Mouse (Mus musculus) cerebellum, adult 18-20 months (tissue): ENCODE data around the gene Cnr2.

Experiments
- DNase-seq, 2 experiments: peaks; one replicate each; pipeline ENCODE4 v3.0.0; 2021

The Cnr2 gene

DNA sequence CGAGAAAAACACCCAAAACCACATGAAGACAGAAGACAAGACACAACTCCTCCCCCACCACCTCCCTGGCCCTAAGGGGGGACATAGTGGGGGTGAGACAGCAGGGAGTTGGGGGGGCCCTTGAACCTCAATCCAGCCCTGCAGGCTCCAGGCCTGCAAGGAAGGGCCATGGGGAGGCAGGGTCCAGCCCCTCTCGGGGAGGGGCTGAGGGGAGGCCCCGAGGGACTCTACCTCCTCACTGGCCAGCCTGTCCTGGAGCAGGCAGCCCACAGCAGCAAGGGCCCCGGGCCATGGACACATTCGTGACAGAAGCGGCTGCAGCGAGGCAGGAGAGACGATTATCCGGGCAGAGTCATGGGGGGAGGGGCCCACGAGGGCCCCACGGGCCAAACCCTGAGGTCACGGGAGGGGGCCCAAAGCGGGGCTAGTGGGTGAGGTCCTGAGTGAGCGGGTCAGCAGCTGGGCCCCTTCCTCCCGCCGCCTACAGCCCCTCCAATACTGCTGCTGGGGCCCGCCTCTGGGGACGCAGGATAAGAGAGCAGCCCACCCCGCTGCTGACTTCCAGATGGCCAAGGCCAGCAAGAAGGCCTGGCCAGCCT lies 73.2 kb downstream of the Cnr2 start:
- DNase-seq: no peak

DNA sequence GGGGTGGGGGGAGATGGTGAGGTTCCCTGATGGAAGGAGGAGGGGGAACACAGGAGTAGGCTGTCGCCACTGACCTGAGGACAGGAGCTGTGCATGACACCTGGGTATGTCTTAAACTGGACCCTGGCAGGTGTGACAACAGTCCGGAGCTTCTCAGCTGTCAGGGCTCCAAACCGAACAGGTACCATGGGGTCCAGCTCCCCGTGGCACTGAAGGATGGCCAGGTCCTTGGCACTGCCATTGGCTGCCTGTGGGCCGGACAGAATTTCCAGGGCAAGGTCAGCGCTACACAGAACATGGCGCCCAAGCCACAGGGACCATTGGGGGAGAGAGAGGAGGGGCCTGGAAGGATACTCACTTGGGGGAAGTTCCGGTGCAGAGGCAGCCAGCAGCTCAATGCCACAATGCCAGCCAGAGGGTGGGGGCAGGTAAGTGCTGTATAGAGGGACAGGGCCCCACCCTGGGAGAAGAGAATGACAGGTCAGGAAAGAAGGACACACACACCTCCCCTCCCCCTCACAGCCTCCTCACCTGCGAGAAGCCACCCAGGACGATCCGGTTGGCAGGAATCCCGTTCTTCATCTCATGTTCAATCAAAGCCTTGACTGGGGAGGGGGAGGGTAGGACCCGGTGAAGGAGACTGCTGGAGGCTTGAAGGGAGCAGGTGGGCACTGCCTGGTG lies 74.0 kb downstream of the Cnr2 start:
- no peak for DNase-seq
